Mouse (Mus musculus) left cerebral cortex, postnatal 4 days (tissue): ENCODE results near the gene Stam. TPM values are rescaled to one million over a fixed set of nuclear protein-coding genes. Genes with fewer than 3 reads are reported as not detected.
A peak's percentile ranks its signal among the peaks of the same experiment; 100 is the strongest.
"Not testable (repeated sequence)": the region's sequence is repeated elsewhere in the genome, so short reads cannot be mapped to it uniquely, and the experiment has no call there.

Source experiments
- DNase-seq: peaks from one replicate; pipeline ENCODE4 v3.0.0-alpha.2; 2022
- intact Hi-C: fragments of 180-260 bp; cut with DNase I; formaldehyde crosslinking; loops from one replicate; pipeline ENCODE4 v1.15.1; 2025
- total RNA-seq, 2 experiments: library from RNA; stranded (reverse); gene quantifications; 2 replicates each; pipeline ENCODE4 v1.2.3; 2021

Stam gene
- 100 to 1,000 TPM; 103 to 105 TPM for total RNA-seq

DNA sequence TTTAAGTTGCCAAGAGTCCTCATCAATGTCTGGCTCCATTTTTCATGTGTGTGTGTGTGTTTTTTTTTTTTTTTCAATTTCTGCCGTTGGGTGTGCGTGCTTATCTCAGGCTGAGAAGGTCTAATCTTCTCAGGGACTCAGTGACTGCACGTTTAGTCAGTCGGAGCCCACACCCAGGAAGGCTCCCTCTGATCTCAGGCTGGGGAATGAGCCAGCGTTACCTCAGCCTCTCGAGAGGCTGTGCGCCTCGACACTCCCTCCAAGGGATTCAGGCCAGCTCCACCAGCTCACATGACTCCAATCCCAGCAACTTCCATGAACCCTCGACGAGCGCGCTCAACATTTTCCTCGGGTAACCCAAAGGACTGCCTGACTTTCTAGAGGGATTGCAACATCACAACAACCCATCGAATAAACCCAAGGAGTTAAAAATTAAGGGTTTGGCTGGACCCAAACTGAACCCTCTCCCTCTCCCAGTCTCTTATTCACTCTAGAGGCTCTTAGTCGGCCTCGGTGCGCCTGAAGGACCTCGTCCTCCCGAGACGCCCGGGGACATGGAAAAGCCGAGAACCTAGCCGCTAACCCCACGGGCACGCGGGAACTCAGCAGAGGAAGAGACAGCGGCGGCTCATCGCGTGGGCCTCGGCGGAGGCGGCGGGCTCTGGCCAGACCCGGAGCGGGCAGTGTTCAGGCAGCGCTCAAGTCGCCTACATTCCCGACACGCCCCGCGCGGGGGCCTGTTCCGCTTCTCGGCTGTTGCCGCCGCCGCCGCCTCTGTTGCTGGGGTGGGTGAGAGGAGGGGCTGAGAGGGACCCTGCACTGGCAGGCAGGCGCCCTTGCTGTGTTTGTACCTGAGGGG lies at the start of gene Stam:
TSS of gene Stam (plus strand) at position 737 of the 859 bp plus-strand sequence.
- DNase-seq = peak; percentile 93
- intact Hi-C loops = no loop called here

- intact Hi-C loops = no loop called here
- DNase-seq = no peak
Observed at GRCm38 (mm10) chr2:14041249-14041648, 32.6 kb upstream of the Stam start.

DNA sequence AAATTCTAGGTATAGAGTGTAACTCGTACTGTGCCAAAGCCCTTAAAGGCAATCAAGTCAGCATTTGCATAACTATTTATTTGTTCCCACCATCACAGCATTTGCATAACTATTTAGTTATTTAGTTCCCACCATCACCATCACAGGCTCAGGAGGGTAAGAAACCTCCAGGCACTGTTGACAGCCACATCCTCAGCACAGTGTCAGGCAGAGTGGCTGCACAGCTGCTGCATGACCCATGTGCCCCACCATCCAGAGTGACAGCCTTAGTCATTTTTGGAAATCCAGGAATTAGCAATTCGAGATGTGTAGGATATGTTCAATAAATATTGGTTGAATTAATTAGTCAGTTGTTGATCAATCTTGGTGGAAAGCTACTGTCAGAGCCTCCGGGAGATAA lies 30.9 kb upstream of the Stam start:
- DNase-seq = no peak
- intact Hi-C loops = no loop called here

DNA sequence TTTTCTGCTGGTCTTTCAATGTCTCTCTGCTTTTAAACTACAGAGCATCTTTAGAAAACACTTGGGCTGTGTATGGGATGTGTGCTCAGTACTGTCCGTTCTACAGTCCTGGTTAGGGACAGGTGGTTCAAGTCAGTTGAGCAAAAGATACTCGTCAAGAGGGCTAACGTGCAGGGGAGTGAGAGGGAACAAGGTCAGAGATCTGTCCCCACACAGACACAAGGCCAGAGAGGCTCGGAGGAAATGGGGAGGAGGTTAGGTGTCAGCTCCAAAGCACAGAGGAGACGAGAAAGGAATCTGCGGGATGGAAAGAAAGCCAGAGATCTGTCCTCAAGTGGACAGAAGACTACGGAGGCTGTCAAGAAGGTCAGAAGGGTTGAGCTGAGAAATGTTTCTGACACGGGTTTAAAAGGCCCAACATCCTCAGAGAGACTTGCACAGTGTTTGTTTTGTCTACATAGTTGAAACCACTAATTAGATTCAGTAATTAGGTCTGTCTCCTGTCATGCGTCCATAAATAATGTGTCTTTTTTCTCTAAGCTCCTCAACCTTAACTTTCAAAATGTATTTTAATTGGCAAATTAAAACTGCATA lies 30.2 kb upstream of the Stam start:
- DNase-seq = no peak
- intact Hi-C loops = no loop called here

DNA sequence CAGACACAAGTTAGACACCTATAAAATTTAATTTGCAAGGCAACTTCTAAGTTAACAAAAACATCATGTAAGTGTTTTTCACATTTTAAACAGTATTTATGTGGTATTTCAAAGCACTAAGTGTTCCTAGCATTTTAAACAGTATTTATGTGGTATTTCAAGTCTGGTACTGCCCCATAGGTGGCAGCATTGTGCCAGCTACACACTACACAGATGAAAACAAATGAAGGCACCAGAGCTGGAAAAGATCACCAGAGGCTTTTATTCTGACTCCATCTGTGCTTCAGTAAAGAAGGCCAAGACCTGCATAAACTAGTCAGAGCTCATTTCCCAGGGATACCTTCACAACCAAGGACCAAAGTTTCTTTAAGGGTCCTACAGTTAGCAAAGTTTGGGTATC lies 25.5 kb upstream of the Stam start:
- intact Hi-C loops = loop anchor here (5.0 kb wide), 3 partner anchors 244 to 751 kb away; no protein-coding TSS in a partner anchor
- peak; percentile 66 for DNase-seq

- intact Hi-C loops = loop anchor here (5.0 kb wide), 3 partner anchors 243 to 752 kb away; no protein-coding TSS in a partner anchor
- DNase-seq = no peak
Observed at GRCm38 (mm10) chr2:14048808-14049207, 25.1 kb upstream of the Stam start.

DNA sequence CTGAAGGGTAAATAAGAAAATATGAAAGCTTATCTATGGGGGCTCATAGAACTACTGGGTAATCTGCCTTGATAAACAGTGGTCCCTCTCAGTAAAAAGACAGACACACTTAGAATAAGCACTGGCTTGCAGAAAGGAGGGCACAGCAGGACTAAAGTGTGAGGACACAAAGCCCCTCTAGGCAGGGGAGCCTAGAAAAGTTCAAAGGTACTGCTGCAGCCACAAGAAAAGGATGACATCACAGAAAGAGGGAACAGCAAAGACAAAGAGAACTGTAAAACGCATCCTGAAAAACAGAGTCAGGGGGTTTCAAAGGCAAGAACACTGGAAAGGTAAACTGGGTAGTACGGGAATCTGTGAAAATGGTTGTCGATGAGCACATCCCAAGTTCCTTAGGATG lies 20.3 kb upstream of the Stam start:
- intact Hi-C loops = loop anchor here (10.0 kb wide), 1 partner anchor 81 kb away; no protein-coding TSS in a partner anchor
- no peak for DNase-seq

- DNase-seq = no peak
- intact Hi-C loops = loop anchor here (10.0 kb wide), 1 partner anchor 81 kb away; no protein-coding TSS in a partner anchor
Observed at GRCm38 (mm10) chr2:14054163-14054562, 19.7 kb upstream of the Stam start.

GRCm38 (mm10) chr2:14054716-14055115 lies 19.2 kb upstream of the Stam start:
- intact Hi-C loops = loop anchor here (10.0 kb wide), 1 partner anchor 80 kb away; no protein-coding TSS in a partner anchor

GRCm38 (mm10) chr2:14055168-14055565 lies 18.7 kb upstream of the Stam start:
- intact Hi-C loops = loop anchor here (10.0 kb wide), 1 partner anchor 80 kb away; no protein-coding TSS in a partner anchor
- DNase-seq = no peak

More at GRCm38 (mm10) chr2:14054716-14055115, 19.2 kb upstream of the Stam start:
- DNase-seq = no peak

DNA sequence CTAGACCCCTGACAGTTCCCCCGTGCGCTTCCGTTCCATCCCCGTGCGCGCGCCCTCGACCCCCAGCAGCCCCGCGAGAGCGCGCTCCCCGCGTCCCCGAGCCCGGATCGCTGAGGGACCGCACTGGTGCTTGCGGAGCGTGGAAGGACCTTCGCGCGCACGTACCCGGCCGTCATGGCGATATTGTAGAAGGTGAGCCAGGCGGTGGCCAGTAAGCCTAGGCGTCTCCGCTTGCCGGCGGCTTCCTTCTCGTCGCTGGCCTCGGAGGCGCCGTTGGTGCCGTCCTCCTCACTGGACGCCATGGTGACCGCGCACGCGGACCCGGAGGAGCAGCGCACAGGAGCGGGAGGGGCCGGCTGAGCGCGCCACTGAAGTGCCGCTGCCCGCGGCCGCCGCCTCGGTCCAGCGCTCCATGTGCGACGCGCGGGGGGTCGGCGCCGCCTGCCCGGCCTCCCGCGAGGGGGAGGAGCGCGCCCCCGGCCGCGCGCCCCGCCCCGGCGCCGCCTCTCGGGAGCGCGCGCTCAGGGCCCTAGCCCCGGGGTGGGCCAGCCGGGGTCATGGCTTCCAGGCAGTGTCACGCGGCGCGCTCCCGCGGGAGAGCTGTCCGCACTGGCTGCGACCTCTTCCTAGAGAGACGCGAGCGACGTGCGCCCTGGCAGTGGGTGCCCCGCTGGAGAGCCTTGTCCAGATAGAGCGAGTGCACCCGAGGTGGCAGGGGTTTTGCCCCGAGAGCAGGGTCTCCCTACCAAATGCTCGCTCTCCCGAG lies 18.1 kb upstream of the Stam start, which contains the start of gene Hacd1:
TSS of gene Hacd1 (minus strand) at position 570 of the 766 bp plus-strand sequence.
- DNase-seq = peak; percentile 95
- intact Hi-C loops = loop anchor here (10.0 kb wide), 1 partner anchor 79 kb away; no protein-coding TSS in a partner anchor

DNA sequence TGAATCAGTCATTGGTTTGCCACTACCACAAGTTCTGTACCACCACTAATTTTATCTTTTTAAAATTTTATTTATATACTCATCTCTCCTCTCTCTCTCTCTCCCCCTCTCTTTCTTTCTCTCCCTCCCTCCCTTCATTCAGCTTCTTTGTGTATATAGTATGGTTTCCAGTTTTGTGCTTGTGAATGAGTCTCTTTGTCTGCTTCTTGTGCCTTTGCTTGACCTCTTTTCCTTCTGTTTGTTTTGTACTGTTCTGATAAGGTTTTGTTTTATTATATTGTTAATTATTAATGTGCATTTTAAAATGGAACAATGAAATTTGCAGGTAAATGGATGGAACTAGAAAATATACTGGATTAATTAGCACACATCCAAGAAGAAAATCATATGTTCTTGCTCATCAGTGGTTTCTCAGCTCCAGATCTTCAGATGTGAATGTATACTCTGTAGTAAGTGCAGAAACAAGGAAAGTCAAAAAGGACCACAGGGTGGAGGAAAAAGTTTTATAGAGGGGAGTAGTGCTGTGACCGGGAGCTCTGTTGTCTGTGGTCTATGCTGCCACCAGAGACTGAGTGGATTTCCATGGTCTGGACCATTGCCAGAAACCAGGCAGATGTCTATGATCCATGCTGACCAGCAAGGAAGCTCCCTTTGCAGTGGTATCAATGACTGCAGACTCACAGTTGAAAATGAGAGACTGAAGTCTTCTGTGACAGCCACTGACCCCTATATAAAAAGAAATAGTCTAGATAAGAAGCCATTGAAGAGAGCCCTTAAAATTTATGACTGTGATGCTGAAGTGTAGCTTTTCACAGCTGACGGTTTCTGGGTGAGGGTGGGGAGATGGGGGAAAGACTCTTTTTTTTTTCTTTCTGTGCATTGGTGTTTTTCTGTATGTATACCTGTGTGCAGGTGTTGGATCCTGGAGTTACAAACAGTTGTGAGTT lies 7.9 kb upstream of the Stam start:
- no peak for DNase-seq
- intact Hi-C loops = no loop called here

GRCm38 (mm10) chr2:14069027-14069426 lies 4.9 kb upstream of the Stam start:
- no peak for DNase-seq
- intact Hi-C loops = no loop called here

DNA sequence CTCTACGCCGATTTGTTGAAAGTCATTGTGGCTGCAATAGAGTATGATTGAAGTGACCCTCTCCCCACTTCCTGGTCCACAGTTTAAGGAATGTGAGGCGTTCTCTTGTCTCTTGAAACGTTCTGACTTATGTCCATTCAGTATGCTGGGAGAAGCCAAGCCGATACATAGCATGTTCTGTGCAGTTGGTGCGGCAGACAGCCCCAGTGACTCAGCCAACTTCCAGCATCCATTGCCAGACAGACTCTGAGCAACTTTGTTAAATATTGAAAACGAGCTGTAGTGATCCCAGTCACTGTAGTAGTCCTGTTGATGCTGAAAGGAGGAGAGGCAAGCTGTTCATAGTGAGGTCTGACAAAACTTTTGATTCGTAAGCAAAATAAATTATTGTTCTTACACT lies 3.4 kb upstream of the Stam start:
- no peak for DNase-seq
- intact Hi-C loops = no loop called here

GRCm38 (mm10) chr2:14073008-14073361 lies 913 bp upstream of the Stam start:
- DNase-seq = no peak
- intact Hi-C loops = no loop called here

GRCm38 (mm10) chr2:14074221-14074901 lies 463 bp downstream of the Stam start:
- DNase-seq = no peak
- intact Hi-C loops = no loop called here

- DNase-seq, intact Hi-C loops: not testable (repeated sequence)
Observed at GRCm38 (mm10) chr2:14078527-14078926, 4.6 kb downstream of the Stam start.

- no peak for DNase-seq
- intact Hi-C loops = no loop called here
Observed at GRCm38 (mm10) chr2:14100533-14100932, 26.6 kb downstream of the Stam start.

DNA sequence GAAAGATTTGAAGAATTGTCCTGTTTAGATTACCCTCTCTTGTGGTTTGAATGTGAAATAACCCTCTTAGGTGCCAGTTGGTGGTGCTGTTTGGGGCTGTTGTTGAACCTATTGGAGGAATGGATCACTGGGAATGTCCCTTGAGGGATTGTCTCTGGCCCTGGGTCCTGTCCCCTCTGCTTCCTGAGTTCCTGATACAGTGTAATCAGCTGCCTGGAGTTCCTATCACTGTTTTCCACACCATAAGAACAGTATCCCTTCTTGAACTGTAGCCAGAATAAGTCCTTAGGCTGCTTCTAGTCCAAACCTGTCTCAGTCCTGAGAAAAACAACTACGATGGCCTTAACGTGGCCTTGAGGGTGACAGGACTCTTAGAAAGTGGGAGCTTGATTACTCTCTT lies 28.7 kb downstream of the Stam start:
- DNase-seq = no peak
- intact Hi-C loops = no loop called here
